Mouse (Mus musculus) megakaryocyte, adult 5-6 weeks (primary cell): ENCODE measurements around the gene Gucy2g. TPM values are rescaled to one million over a fixed set of nuclear protein-coding genes. Genes with fewer than 3 reads are reported as not detected.
"Not testable (repeated sequence)": the region's sequence is repeated elsewhere in the genome, so short reads cannot be mapped to it uniquely, and the experiment has no call there.

ENCODE experiments used
- ATAC-seq: 2 replicates; pipeline ENCODE4 v1.8.0; 2016; ENCODE audit warnings: mild to moderate bottlenecking, inconsistent platforms; ENCODE audit not compliant: poor library complexity, severe bottlenecking
- total RNA-seq, 2 experiments: library from RNA; stranded (forward) in 1 of 2; stranded (reverse) in 1 of 2; fragments of 153-499, 151-499 nt in 1 of 2; fragments of 221-1000, 200-1000 nt in 1 of 2; gene quantifications; 2 replicates each; pipeline versions ENCODE4 v1.2.3 to v1.2.4; 2015 to 2017

Gucy2g gene
- total RNA-seq, 2 experiments from 2014 or later = not detected

DNA sequence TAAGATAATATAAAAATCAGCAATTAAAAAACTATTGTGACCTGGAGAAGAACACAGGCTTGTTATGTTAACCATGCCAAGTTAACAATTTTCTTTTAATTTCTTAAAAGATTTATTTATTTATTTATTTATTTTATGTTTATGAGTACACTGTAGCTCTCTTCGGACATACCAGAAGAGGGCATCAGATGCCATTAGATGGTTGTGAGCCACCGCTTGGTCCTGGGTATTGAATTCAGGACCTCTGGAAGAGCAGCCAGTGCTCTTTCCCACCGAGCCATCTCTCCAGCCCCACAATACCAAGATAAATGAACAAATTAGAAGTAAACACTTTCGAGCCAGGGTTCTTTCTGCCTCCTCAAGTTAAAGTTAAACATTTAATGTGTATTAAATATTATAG, 32.4 kb downstream of the Gucy2g start:
- ATAC-seq = no peak

DNA sequence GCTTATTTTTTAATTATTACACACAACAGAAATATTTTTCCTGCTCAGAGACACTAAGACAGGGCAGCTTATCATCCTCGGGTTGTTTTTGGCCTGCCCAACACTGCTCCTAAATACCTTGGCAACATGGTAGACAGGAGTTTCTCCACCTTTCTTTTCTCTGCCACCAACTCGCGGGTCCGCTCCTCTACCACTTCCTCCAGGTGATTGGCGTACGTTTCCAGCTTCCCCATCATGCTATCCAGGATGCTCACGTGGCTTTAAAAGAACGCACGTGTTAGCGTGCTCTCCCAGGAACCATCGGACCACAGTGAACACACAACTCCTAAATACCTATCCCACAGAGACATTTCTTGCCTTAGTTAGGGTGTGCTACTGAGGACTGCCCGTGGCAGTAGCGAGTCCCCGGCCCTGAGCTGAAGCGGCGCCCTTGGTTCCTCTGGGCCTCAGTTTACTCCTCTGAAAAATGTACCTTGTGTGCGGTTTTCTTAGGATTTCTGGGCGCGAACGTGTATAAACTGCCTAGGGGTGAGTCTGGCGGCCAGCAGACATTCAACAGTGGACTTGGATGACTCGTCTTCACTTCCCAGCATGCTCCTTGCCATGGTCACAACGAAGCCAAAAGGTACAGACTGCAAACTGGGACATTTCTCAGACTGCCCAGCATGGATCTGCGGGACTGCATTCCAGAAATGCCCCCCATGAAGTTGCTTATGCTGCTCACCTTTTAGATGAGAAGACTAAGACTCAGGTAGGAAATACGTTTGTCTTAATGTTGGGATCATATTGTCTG, 33.1 kb downstream of the Gucy2g start:
- no peak for ATAC-seq

DNA sequence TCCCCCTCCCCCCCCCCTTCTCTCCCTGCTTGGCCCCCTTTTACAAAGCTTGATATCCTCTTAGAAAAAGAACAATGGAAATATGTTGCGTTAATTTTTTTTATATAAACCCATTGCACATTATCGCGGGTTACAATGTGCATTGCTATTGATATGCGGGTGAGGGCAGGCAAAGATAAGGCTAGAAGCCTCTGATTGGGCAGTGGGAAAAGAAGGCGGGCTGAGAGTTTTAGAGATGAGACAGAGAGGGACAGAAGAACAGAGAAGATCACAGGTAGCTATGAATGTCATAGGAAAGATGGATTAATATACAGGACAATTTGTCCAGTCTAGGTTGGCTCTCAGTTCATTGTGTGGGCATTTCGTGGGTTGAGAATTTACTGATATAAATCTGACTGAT, 33.8 kb downstream of the Gucy2g start:
- ATAC-seq = no peak

DNA sequence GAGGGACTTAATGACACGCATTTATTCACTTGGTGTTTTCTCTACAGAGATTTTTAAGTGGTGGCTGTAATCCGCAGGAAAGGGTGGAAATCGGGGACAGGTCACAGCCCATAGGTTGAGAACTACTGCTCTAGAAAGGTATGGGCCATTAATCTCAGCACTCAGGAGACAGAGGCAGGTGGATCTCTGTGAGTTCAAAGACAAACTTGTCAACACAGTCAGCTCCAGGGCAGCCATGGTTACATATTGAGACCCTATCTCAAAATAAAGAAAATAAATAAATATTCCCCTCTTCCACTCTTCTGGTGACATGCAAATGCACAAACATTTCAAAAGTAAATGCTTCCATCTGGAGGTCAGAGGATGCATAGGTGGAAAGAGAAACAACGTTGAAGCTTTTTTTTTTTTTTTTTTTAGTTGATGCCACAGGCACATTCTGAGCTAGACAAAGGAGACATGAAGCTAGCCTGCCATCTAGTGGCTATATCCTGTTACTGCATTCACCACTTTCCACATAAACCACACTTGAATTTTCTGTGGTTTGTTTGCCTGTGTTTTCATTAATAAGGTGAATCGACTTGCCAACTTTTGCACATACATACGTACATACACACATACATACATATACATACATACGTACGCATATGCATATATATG, 34.4 kb downstream of the Gucy2g start:
- peak; percentile 80 for ATAC-seq

DNA sequence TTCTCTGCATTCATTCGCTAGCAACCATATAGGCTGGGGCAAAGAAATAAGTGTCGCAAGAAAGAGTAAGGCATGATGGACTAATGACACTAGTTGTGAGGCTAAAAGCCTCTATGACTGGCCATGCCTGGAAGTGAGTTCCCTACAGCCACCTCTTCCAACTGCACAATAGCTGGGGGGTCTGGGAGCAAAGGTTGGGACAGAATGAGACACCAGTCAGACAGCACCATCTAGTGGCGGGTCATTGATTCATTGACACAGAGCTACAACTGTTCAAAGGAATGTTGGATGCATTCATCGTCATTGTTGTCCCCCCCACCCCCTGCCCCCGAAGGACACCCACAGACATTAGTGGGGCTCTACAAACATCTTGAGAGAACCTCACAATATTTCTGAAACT, 42.7 kb downstream of the Gucy2g start:
- ATAC-seq = no peak

DNA sequence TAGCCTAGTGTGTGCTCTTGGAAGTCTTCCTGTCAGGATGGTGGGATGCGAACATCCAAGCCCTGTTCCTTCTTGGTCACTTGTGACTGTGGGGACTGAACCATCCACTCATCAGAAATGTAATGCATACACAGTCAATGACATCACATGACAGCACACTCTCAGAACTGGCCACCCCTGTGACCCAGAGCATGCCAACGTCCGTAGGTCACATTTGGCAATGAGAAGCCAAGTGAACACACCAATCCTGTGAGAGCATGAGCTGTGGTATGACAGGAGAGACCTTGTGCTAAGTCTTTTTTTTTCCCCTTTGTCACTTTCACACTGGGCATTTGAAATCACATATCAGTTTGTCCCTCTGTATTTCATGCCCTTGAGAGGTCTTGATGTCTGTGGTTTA, 45.5 kb downstream of the Gucy2g start:
- no peak for ATAC-seq

DNA sequence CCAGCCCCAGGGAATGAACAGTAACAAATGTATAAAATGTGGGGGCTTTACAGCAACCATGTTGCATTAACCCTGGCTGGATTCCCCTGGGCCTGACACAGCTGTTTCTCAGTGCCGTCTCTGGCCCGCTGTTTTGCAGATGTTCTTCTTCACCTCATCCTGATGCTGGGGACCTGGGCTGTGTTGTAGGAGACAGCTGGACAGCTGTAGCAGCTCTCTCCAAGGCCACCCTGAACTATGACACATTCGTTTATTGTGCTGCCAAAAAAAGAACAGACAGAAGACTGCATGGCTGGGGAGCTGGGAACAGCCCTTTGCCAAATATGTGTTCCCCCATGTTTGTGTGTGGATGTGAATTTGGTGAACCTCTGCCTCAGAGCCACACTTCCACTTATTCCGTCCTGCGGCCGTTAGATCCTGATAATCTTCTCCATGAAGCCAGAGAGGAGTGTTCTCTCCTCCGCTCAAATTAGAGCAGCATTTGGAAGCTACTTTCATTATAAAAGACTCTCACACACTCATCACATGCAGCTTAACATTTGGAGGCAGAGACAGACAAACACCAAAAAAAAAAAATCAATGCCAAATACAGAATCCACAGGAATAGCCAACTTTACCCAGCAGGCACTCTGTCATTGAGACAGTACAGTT, 46.4 kb downstream of the Gucy2g start:
- no peak for ATAC-seq

DNA sequence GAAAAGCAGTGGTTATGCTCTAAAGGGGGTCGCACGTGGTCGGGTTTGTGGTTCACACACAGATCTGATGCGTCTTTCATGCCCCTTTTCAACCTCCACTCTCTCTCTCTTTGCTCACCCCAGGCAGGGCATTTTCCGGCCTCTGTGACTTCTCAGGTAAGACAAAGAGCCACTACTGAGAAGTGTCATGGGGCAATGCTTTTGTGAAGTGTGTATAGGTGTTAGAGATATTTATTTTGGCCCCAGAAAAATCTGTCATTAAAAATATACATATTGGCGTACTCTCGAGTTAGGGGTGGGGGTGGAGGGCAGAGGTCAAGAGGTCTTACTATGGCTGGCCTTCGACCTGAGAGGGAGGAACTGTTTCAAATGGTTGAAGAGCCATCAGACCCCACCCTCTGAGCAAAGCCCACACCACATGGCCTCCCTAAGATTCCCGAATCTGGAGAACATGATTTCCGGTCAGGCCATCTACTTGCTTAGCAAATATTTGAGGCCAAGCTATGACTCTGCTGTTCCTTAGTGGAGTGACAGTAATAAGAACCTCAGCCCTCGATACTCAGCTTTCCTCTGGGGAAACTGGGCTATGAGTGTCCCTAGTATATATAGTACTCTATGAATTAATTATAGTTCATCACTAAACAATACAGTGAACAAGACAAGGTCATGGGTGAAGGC, 47.2 kb downstream of the Gucy2g start:
- no peak for ATAC-seq

DNA sequence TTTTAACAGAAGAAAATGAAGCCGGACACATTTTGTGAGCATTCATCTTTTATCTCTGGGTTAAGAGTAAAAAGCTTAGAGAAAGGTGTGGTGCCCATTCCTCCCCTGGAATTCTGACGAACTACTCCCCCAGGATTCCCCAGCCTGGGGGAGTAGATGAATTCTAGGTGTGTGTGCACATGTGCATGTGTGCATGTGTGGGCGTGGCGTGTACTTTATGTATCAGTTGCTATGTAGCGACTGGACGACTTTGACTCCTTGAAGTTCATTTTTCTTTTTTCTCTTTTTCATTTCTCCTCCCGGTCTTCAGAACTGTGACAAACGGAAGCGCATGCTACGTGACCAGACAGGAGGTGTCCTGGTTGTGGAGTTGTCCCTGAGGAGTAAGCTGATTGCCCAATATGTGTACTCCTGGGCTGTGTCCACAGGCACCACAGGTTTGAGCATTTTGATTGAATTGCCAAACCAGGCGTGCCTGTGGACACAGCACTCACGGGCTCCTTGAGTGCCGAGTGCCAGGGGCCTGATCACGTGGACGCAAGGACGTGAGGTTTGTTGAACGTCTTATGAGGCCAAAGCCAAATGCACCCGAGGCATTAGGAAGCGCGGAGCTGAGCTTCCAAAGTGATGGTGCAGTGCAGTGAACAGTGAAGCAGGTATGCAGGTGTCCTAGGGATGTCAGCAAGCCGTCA, 48.6 kb downstream of the Gucy2g start:
- no peak for ATAC-seq

DNA sequence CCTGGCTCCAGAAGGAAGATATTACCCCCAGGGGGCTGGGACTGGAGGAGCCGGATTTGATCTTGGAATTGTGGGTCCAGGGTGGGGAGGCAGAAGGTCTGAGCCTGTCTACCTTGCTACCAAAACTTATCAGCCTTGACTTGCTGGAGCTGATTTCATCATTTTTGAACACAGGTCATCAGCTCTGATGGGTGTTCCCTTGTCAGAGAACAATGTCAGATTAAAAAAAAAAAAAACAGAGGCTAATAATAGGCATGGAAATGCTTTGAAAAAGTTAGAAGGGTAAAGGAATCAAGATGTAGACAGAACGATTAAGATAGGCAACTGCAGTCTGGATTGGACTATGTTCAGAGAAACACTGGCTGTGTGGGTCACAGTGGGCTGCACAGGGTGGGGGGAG, 49.4 kb downstream of the Gucy2g start:
- no peak for ATAC-seq

DNA sequence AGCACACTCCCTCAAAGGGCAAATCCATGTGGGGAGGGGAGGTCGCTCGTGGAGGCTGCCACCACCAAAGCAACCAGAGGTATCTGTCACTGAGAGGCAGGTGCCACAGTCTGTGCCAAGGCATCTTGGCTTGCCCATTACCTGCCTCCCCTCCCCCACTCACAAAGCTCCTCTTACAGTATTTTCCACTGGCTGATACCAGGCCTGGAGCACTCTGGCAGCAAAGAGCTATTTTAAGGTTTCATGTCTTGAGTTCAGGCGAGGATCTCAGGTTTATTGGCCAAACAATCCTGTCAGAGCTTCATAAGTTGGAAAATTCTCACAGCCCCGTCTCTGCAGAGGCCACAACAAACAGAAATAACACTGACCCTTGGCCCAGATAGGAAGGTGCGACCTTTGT, 51.0 kb downstream of the Gucy2g start:
- no peak for ATAC-seq

DNA sequence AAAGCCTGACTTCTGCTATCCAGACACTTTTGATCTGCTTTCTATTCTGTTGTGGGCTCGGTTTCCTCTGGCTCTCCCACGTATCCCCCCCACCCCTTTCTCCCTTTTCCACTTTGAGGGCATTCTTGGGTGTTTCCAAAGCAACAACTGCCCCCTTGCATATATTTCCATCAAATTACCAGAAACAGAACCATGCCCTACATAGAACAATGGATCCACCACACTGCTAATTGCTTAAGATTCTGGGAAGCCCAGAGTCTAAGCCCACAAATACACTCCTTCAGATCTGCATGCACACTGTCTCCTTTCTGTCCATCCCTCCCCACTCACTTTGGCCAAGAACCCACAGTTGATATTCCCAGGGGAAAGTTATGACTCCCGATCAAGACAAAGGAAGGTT, 55.4 kb downstream of the Gucy2g start:
- ATAC-seq = no peak

DNA sequence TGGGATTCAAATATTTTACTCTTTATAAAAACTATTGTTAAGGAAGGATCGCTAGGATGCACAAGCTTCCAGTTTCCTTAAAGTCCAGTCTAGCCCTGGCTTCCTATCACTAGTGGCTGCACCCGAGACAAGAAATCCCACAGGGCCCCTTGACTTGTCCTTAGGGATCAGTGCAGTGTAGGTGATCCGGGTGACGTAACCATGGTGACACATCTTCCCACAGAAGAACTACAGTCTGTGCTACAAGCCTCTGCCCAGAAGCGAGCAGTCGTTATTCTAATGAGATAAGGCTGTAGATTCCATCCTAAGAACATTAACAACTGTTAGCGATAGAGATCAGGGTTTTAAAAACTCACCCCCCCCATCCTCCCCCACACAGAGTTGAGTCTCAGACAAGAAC, 56.0 kb downstream of the Gucy2g start:
- no peak for ATAC-seq

DNA sequence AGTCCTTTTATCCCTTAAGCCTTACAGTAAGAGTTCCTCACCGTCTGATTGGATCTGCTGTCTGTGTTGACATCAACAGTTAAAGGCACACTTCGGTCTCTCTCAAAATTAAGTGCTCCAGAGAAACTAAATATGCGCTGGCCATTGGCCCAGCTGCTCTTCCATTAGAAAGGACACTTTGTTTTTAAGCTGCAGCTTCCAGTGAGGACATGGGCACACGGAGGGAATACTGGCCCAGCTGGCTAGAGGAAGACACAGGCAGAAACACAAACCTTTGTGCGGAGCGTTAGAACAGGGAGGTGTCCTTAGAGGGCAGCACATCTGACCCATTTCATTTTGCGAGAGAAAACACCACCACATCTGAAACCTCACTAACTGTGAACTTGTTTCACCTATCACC, 56.6 kb downstream of the Gucy2g start:
- ATAC-seq = no peak

DNA sequence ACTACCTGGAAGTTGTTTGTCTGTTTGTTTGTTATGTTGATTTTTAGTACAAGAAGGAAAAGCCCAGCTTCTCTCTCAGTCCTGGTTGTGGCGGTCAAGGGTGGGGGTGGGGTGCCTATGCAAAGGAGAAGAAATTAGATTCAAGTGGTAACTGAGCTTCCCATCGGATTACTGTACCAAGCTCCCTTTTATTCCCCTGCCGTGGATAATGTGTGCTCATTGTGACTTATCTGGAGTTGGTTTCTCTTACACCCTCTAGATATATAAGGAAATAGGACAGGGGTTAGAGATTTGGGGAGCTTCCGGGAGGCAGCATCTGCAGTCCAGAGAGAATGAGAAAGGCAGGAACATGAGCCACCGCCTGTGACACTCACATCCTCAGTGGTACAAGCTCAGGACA, 60.6 kb downstream of the Gucy2g start, which contains the start of gene Tectb:
Tectb (plus strand) TSS at position 301 of the 400 bp plus-strand sequence.
- no peak for ATAC-seq

DNA sequence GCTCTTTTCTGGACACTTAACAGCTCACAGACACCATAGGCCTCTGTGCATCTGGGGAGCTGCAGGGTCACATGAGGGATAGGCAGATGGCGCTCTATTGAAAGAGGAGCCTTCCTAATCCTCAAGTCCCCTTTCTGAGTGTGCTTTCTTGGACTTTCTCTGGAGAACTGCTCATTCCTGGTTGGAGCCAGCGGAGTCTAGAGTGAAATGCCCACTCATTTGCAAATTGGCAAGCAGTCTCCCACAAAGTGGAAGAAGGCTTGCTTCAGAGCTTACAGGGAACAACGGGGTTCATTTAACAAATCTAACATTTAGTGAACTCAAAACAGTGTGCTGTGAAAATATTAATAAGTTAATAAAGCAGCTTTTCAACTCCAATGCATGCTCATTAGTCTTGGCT, 63.9 kb downstream of the Gucy2g start:
- ATAC-seq = no peak

DNA sequence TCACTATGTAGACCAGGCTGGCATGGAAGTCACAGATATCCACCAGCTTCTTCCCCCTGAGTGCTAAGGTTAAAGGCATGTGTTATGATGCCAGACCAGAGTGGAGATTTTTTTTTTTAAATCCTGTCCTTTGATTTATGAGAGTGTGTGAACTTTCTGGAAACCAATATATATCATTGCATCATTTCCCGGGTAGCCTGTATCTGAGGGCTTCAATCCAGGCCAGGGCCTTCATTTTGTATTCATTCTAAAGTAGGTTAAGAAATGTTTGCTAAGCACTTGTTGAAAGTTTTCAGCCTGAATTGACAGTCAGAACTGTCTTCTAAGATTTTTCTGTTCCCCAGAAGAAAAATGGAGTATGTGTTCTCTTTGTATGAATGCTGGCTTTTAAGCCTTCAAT, 69.5 kb downstream of the Gucy2g start:
- no peak for ATAC-seq

DNA sequence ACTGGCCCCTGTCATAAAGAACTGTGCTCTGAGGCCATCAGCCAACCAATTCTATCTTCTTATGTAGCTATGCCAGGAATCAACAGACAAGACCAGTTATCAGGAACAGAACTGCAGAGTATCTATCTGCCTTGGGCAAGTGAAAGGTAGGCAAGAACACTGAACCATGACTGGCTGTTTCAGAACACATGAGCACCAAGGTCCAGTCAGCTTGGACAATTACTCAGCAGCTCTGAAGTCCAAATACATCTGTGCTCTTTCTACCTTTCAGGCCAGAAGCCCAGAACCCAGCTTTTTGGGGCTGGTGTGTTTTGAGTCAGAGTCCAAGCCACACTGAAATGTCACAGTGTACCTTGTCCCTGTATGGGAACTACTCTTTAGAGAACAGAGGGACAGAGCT, 70.6 kb downstream of the Gucy2g start:
- ATAC-seq = no peak

DNA sequence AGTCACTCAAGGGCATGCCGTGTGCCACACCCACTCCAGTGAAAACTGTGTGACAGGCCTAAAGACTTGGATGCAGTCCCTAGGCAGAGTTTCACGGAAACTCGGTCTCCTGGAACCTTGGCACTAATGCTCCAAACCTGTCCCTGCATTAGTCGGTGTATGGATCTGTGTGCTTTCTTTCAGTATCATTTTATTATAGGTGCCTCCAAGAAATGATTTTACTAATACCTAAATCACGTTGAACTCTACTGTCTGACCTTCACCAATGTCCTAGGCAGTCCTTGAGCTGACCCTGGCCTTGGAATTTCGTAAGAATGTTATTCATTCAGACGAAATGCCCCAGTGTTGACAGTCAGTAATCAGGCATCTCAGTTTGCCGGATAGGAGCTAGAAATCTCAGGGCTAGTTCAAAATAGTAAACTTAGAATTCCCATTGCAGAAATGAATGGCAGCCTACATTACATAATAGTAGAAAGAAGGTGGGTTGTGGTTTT, 71.8 kb downstream of the Gucy2g start:
- not testable (repeated sequence) for ATAC-seq

DNA sequence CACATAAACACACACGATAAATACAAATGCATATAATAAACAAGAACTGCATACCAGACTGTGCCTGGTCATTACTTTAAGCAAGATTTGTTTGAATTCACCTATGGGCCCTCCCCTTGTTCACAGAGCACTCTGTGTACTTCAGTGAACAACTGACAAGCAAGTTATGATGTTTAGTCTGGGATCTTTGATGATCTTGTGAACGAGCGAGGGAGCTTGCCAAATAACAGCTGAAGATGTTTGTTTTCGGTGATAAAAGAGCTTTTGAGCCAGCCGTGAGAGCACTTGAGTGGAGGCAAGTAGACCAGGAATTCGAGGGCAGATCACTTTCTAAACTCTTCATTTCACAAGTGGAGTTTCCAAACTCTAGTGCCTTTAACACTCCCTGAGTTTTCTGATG, 72.7 kb downstream of the Gucy2g start:
- ATAC-seq = no peak

DNA sequence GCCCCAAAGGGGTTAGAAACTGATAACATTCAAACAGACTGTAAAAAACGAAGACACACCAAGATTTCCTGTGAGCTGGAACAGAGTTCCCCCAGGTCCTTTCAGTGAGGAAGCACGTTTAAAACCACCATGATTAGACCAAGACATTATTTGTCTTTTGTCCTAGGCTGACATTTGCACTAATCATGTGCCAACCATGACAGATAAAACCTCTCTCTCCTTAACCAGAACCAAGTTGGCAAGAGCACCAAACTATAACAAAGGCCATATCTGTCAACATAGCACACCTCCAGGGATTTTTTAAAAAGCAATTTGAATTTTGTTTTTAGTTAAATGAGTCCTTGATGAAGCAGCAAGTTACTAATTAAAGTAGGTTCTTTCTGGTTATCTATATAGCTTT, 73.3 kb downstream of the Gucy2g start:
- ATAC-seq = no peak
